ENCODE assay signal across 8 mouse cellular contexts in genomic region chr1:172490261-172490661, GRCm38 (mm10). TPM values are rescaled to one million over a fixed set of nuclear protein-coding genes. Genes with fewer than 3 reads are reported as not detected.
DNase-seq lines count a peak whose midpoint lies in the region; ATAC-seq and TF ChIP-seq lines count a peak whose summit lies in the region.

No protein-coding gene starts in this region.

- in situ Hi-C loops in Patski (cut with MboI; ENCODE audit: low pct_unique_long_range_greater_than_20kb) = loop anchor here (25.0 kb wide), 1 partner anchor 453 kb away; the partner anchor contains the start of gene Vangl2

- no peak for DNase-seq in Patski (ENCODE audit: low read depth, low spot score)
- DNase-seq in cerebellum, postnatal 36 days = peak; percentile 88 to 93
- peak; percentile 89 for DNase-seq in gastrocnemius, adult 2 months
- DNase-seq in left cerebral cortex, adult 11 months (ENCODE audit: low spot score) = peak; percentile 74
- DNase-seq in lung, postnatal 36 days = peak; percentile 94
- DNase-seq in retina, postnatal 1 day = peak; percentile 86
- peak; percentile 75 to 84 for DNase-seq in thymus, postnatal 36 days

- H3K9me3 ChIP-seq in hindbrain, embryonic 16.5 days (ENCODE audit: control insufficient read depth, low read length) = no peaks in the 10 kb centered on the region

- peak overlapping the region; percentile 31 for H3K9ac ChIP-seq in hindbrain, embryonic 16.5 days (ENCODE audit: low read depth, low read length)

- peak overlapping the region; percentile 56 for H3K4me2 ChIP-seq in hindbrain, embryonic 16.5 days (ENCODE audit: low read length)

- peak overlapping the region; percentile 6 for H3K27ac ChIP-seq in gastrocnemius, adult 2 months
- no peak overlapping the region for H3K27ac ChIP-seq in hindbrain, embryonic 16.5 days (ENCODE audit: low read depth, low read length)

- no peak for TF ChIP-seq CTCF in Patski (IDR thresholded peaks at IDR 0.05)
- TF ChIP-seq CTCF in gastrocnemius, adult 2 months (IDR thresholded peaks at IDR 0.05) = no peak; the same call in none of the 2 replicates

- WGBS in hindbrain, embryonic 16.5 days = 9% methylated on average over 10 of the region's 10 CpGs

- no peaks in the 10 kb centered on the region for H3K27me3 ChIP-seq in Patski
- no peaks in the 10 kb centered on the region for H3K27me3 ChIP-seq in hindbrain, embryonic 16.5 days (replicated peaks; ENCODE audit: control insufficient read depth, insufficient read depth, low read length)

- peaks cover 26% of the 10 kb centered on the region for H3K4me1 ChIP-seq in hindbrain, embryonic 16.5 days (ENCODE audit: control insufficient read depth, insufficient read depth, low read depth, low read length)

- peak overlapping the region; percentile 63 for H3K4me3 ChIP-seq in gastrocnemius, adult 2 months
- peak overlapping the region; percentile 25 for H3K4me3 ChIP-seq in hindbrain, embryonic 16.5 days (ENCODE audit: low read length)

- ATAC-seq in Patski = peak; percentile 46
- ATAC-seq in hindbrain, embryonic 16.5 days = peak; percentile 49

- H3K36me3 ChIP-seq in hindbrain, embryonic 16.5 days (ENCODE audit: control insufficient read depth, insufficient read depth, low read length) = 0 out of 2 replicates have a peak, but pooled peaks cover 6% of the 10 kb centered on the region

- POLR2A ChIA-PET in Patski (lab: Charles Lee) = interaction anchor here (0.6 to 0.8 kb wide), 3 partner anchors 9 to 82 kb away, joined by 3 to 5 read pairs (median 3); no protein-coding TSS in a partner anchor

- intact Hi-C loops in gastrocnemius, adult 2 months (cut with DNase I) = loop anchor here (1.0 to 10.0 kb wide), 2 partner anchors 78 to 445 kb away; no protein-coding TSS in a partner anchor

- CTCF ChIA-PET in Patski (lab: Charles Lee) = interaction anchor here (0.7 to 3.6 kb wide), 18 partner anchors 9 to 908 kb away, joined by 3 to 21 read pairs (median 4); partner anchors contain the start of genes Igsf9 and Tagln2

RNA-seq across cellular contexts. Expression of gene Igsf9, which starts 8.7 kb away (rescaled TPM):
- 11.0 TPM for polyA plus RNA-seq in Patski (2021)
- total RNA-seq in gastrocnemius, adult 2 months (2021) = under 1 TPM in 1 of 2 experiments, not detected in 1; 0.67 TPM
- polyA plus RNA-seq in hindbrain, embryonic 16.5 days (2015; fragmentation: Nextera tagmentation; extraction: Ambion mirVana) = 32.9 and 42.5 TPM in 2 replicates

RNA-seq across cellular contexts. Expression of gene Tagln2, which starts 9.6 kb away (rescaled TPM):
- 609 TPM for polyA plus RNA-seq in Patski (2021)
- total RNA-seq in gastrocnemius, adult 2 months (2021) = 10 to 100 TPM; 16.4 to 23.4 TPM
- 71.7 and 84.9 TPM in 2 replicates for polyA plus RNA-seq in hindbrain, embryonic 16.5 days (2015; fragmentation: Nextera tagmentation; extraction: Ambion mirVana)

RNA-seq across cellular contexts. Expression of gene Slamf9, which starts 15.1 kb away (rescaled TPM):
- 0.08 TPM for polyA plus RNA-seq in Patski (2021)
- total RNA-seq in gastrocnemius, adult 2 months (2021) = under 1 TPM in 1 of 2 experiments, not detected in 1; 0.22 TPM
- polyA plus RNA-seq in hindbrain, embryonic 16.5 days (2015; fragmentation: Nextera tagmentation; extraction: Ambion mirVana) = 0.11 and 0.23 TPM in 2 replicates

RNA-seq across cellular contexts. Expression of gene Cfap45, which starts 30.3 kb away (rescaled TPM):
- polyA plus RNA-seq in Patski (2021) = 0.08 TPM
- total RNA-seq in gastrocnemius, adult 2 months (2021) = not detected
- polyA plus RNA-seq in hindbrain, embryonic 16.5 days (2015; fragmentation: Nextera tagmentation; extraction: Ambion mirVana) = 4.9 and 5.4 TPM in 2 replicates
